In genomic region chr5:127691581-127691980, GRCm38 (mm10) we compare ENCODE assay signal across 16 mouse cellular contexts. TPM values are rescaled to one million over a fixed set of nuclear protein-coding genes. Genes with fewer than 3 reads are reported as not detected.
DNase-seq lines count a peak whose midpoint lies in the region; ATAC-seq lines count a peak whose summit lies in the region.
"Had no signal": no experiment of that assay in that cellular context is flagged by ENCODE, and none has a peak within 500 bp of the region (broad histone marks: within the 10 kb centered on the region; RNA-seq: fewer than 3 reads in every experiment).

No protein-coding gene starts in this region.

- H3K4me3 ChIP-seq in hindbrain, embryonic 10.5 days, result no peak overlapping the region
- H3K4me3 ChIP-seq in hindbrain, embryonic 11.5 days (ENCODE audit: low read depth, low read length), result no peak overlapping the region
- 0 out of 2 replicates have a peak overlapping the region, but pooled peaks have one; percentile 2 for H3K4me3 ChIP-seq in lung, embryonic 16.5 days (ENCODE audit: low read length)
- no peak overlapping the region for H3K4me3 ChIP-seq in embryonic facial prominence, embryonic 13.5 days
- no peak overlapping the region for H3K4me3 ChIP-seq in neural tube, embryonic 13.5 days
- H3K4me3 ChIP-seq in forebrain, embryonic 12.5 days (replicated peaks), result no peak overlapping the region
- H3K4me3 ChIP-seq: midbrain, embryonic 15.5 days had no signal

- WGBS in hindbrain, embryonic 10.5 days, result 59% methylated on average over 21 of the region's 21 CpGs
- 39% methylated on average over 21 of the region's 21 CpGs for WGBS in hindbrain, embryonic 11.5 days
- 27% methylated on average over 21 of the region's 21 CpGs for WGBS in lung, embryonic 16.5 days
- WGBS in embryonic facial prominence, embryonic 13.5 days, result 26% methylated on average over 21 of the region's 21 CpGs
- 12% methylated on average over 21 of the region's 21 CpGs for WGBS in neural tube, embryonic 13.5 days
- WGBS in forebrain, embryonic 12.5 days, result 73% methylated on average over 21 of the region's 21 CpGs

- H3K27me3 ChIP-seq in hindbrain, embryonic 10.5 days (ENCODE audit: insufficient read depth, poor library complexity, severe bottlenecking), result no peaks in the 10 kb centered on the region
- no peaks in the 10 kb centered on the region for H3K27me3 ChIP-seq in hindbrain, embryonic 11.5 days (ENCODE audit: control insufficient read depth, insufficient read depth, low read length)
- no peaks in the 10 kb centered on the region for H3K27me3 ChIP-seq in lung, embryonic 16.5 days (ENCODE audit: control insufficient read depth, insufficient read depth, low read depth, low read length)
- H3K27me3 ChIP-seq in embryonic facial prominence, embryonic 13.5 days, result no peaks in the 10 kb centered on the region
- no peaks in the 10 kb centered on the region for H3K27me3 ChIP-seq in neural tube, embryonic 13.5 days
- no peaks in the 10 kb centered on the region for H3K27me3 ChIP-seq in forebrain, embryonic 12.5 days
- H3K27me3 ChIP-seq: CH12.LX; midbrain, embryonic 15.5 days had no signal

- H3K36me3 ChIP-seq in hindbrain, embryonic 10.5 days, result no peaks in the 10 kb centered on the region
- no peaks in the 10 kb centered on the region for H3K36me3 ChIP-seq in hindbrain, embryonic 11.5 days (ENCODE audit: control insufficient read depth, insufficient read depth, low read length)
- H3K36me3 ChIP-seq in lung, embryonic 16.5 days (ENCODE audit: control insufficient read depth, insufficient read depth, low read length), result no peaks in the 10 kb centered on the region
- H3K36me3 ChIP-seq in embryonic facial prominence, embryonic 13.5 days, result no peaks in the 10 kb centered on the region
- no peaks in the 10 kb centered on the region for H3K36me3 ChIP-seq in neural tube, embryonic 13.5 days
- no peaks in the 10 kb centered on the region for H3K36me3 ChIP-seq in forebrain, embryonic 12.5 days (replicated peaks)
- H3K36me3 ChIP-seq: midbrain, embryonic 15.5 days had no signal

- H3K4me2 ChIP-seq in hindbrain, embryonic 11.5 days (replicated peaks; ENCODE audit: low read depth, low read length), result no peak overlapping the region
- H3K4me2 ChIP-seq in lung, embryonic 16.5 days (ENCODE audit: low read depth, low read length), result peak overlapping the region; percentile 25
- H3K4me2 ChIP-seq in embryonic facial prominence, embryonic 13.5 days, result peak overlapping the region; percentile 10; the same call in 1 of the 2 replicates
- 0 out of 2 replicates have a peak overlapping the region, but pooled peaks have one; percentile 7 for H3K4me2 ChIP-seq in neural tube, embryonic 13.5 days
- no peak overlapping the region for H3K4me2 ChIP-seq in forebrain, embryonic 12.5 days
- H3K4me2 ChIP-seq: liver, embryonic 11.5 days; midbrain, embryonic 15.5 days had no signal

- no peaks in the 10 kb centered on the region for H3K9me3 ChIP-seq in hindbrain, embryonic 10.5 days
- H3K9me3 ChIP-seq in hindbrain, embryonic 11.5 days (ENCODE audit: control insufficient read depth, low read length), result no peaks in the 10 kb centered on the region
- H3K9me3 ChIP-seq in lung, embryonic 16.5 days (ENCODE audit: control insufficient read depth, low read length), result no peaks in the 10 kb centered on the region
- no peaks in the 10 kb centered on the region for H3K9me3 ChIP-seq in embryonic facial prominence, embryonic 13.5 days
- H3K9me3 ChIP-seq in neural tube, embryonic 13.5 days, result no peaks in the 10 kb centered on the region
- no peaks in the 10 kb centered on the region for H3K9me3 ChIP-seq in forebrain, embryonic 12.5 days
- H3K9me3 ChIP-seq: midbrain, embryonic 15.5 days had no signal

- H3K4me1 ChIP-seq in hindbrain, embryonic 10.5 days (replicated peaks), result peaks cover 8% of the 10 kb centered on the region
- H3K4me1 ChIP-seq in hindbrain, embryonic 11.5 days (replicated peaks; ENCODE audit: control insufficient read depth, insufficient read depth, low read length), result 0 out of 2 replicates have a peak, but pooled peaks cover 2% of the 10 kb centered on the region
- H3K4me1 ChIP-seq in lung, embryonic 16.5 days (replicated peaks; ENCODE audit: control insufficient read depth, insufficient read depth, low read length), result 0 out of 2 replicates have a peak, but pooled peaks cover 4% of the 10 kb centered on the region
- H3K4me1 ChIP-seq in embryonic facial prominence, embryonic 13.5 days, result no peaks in the 10 kb centered on the region; the same call in 1 of the 2 replicates
- peaks cover 16% of the 10 kb centered on the region; the same call in 1 of the 2 replicates for H3K4me1 ChIP-seq in neural tube, embryonic 13.5 days (replicated peaks)
- H3K4me1 ChIP-seq in forebrain, embryonic 12.5 days, result no peaks in the 10 kb centered on the region
- H3K4me1 ChIP-seq: midbrain, embryonic 15.5 days had no signal

- intact Hi-C loops in left cerebral cortex, postnatal 25 days (cut with DNase I), result no loop called here

- DNase-seq in hindbrain, embryonic 10.5 days (ENCODE audit: low spot score), result peak; percentile 23
- DNase-seq in hindbrain, embryonic 11.5 days (ENCODE audit: low spot score), result no peak
- DNase-seq in lung, adult 18-20 months, result no peak
- DNase-seq in left cerebral cortex, postnatal 25 days (ENCODE audit: low spot score in 2 of 2), result no peak
- DNase-seq: adrenal gland, postnatal 25 days; cerebellum, postnatal 36 days; right cerebral cortex, postnatal 14 days had no signal

- no peak overlapping the region for H3K27ac ChIP-seq in hindbrain, embryonic 10.5 days
- H3K27ac ChIP-seq in hindbrain, embryonic 11.5 days (ENCODE audit: low read depth, low read length), result no peak overlapping the region
- no peak overlapping the region for H3K27ac ChIP-seq in lung, embryonic 16.5 days (ENCODE audit: low read length)
- no peak overlapping the region for H3K27ac ChIP-seq in embryonic facial prominence, embryonic 13.5 days
- H3K27ac ChIP-seq in neural tube, embryonic 13.5 days (replicated peaks), result no peak overlapping the region
- no peak overlapping the region for H3K27ac ChIP-seq in forebrain, embryonic 12.5 days
- H3K27ac ChIP-seq: midbrain, embryonic 15.5 days had no signal

- no peak overlapping the region for H3K9ac ChIP-seq in hindbrain, embryonic 11.5 days (ENCODE audit: low read depth, low read length)
- no peak overlapping the region for H3K9ac ChIP-seq in lung, embryonic 16.5 days (ENCODE audit: low read length)
- no peak overlapping the region for H3K9ac ChIP-seq in embryonic facial prominence, embryonic 13.5 days
- H3K9ac ChIP-seq in neural tube, embryonic 13.5 days, result no peak overlapping the region
- H3K9ac ChIP-seq in forebrain, embryonic 12.5 days, result no peak overlapping the region
- H3K9ac ChIP-seq: midbrain, embryonic 15.5 days had no signal

- no peak for ATAC-seq in hindbrain, embryonic 11.5 days (ENCODE audit: low FRiP score)
- no peak for ATAC-seq in lung, embryonic 16.5 days (ENCODE audit: low read depth)
- no peak for ATAC-seq in embryonic facial prominence, embryonic 13.5 days (ENCODE audit: insufficient number of reproducible peaks, insufficient read depth, low FRiP score, low TSS enrichment, low read depth)
- ATAC-seq in neural tube, embryonic 13.5 days (ENCODE audit: low read depth), result no peak
- no peak for ATAC-seq in forebrain, embryonic 12.5 days (ENCODE audit: low FRiP score)
- ATAC-seq: midbrain, embryonic 15.5 days had no signal

RNA-seq across cellular contexts. Expression of gene Slc15a4, which starts 58.9 kb away (rescaled TPM):
- 24.6 and 27.0 TPM in 2 replicates for polyA plus RNA-seq in hindbrain, embryonic 10.5 days (2016; fragmentation: Nextera tagmentation; extraction: Ambion mirVana)
- polyA plus RNA-seq in hindbrain, embryonic 11.5 days (2014; fragmentation: Nextera tagmentation; extraction: Ambion mirVana), result 22.2 and 22.9 TPM in 2 replicates
- polyA plus RNA-seq in lung, embryonic 16.5 days (2015; fragmentation: Nextera tagmentation; extraction: Ambion mirVana), result 22.8 and 23.6 TPM in 2 replicates
- polyA plus RNA-seq in embryonic facial prominence, embryonic 13.5 days (2015; fragmentation: Nextera tagmentation; extraction: Ambion mirVana), result 22.5 and 22.8 TPM in 2 replicates
- 23.9 and 26.5 TPM in 2 replicates for polyA plus RNA-seq in neural tube, embryonic 13.5 days (2015; fragmentation: Nextera tagmentation; extraction: Ambion mirVana)
- total RNA-seq in left cerebral cortex, postnatal 25 days (2021), result 10 to 100 TPM; 23.2 to 25.4 TPM
- polyA plus RNA-seq in forebrain, embryonic 12.5 days (2016; fragmentation: Nextera tagmentation; extraction: Ambion mirVana), result 25.5 and 27.5 TPM in 2 replicates

RNA-seq across cellular contexts. Expression of gene Glt1d1, which starts 59.5 kb away (rescaled TPM):
- polyA plus RNA-seq in hindbrain, embryonic 10.5 days (2016; fragmentation: Nextera tagmentation; extraction: Ambion mirVana), result 0.46 and 2.0 TPM in 2 replicates
- polyA plus RNA-seq in hindbrain, embryonic 11.5 days (2014; fragmentation: Nextera tagmentation; extraction: Ambion mirVana), result 0.61 and 0.88 TPM in 2 replicates
- 0.18 and 0.68 TPM in 2 replicates for polyA plus RNA-seq in lung, embryonic 16.5 days (2015; fragmentation: Nextera tagmentation; extraction: Ambion mirVana)
- 0.91 and 1.0 TPM in 2 replicates for polyA plus RNA-seq in embryonic facial prominence, embryonic 13.5 days (2015; fragmentation: Nextera tagmentation; extraction: Ambion mirVana)
- polyA plus RNA-seq in neural tube, embryonic 13.5 days (2015; fragmentation: Nextera tagmentation; extraction: Ambion mirVana), result 0.80 and 1.8 TPM in 2 replicates
- total RNA-seq in left cerebral cortex, postnatal 25 days (2021), result 10 to 100 TPM; 22.6 to 27.3 TPM
- 1.5 and 1.9 TPM in 2 replicates for polyA plus RNA-seq in forebrain, embryonic 12.5 days (2016; fragmentation: Nextera tagmentation; extraction: Ambion mirVana)
- total RNA-seq: gastrocnemius, postnatal 4 days had no signal
- polyA plus RNA-seq: heart, postnatal 0 days had no signal

Comparison
In these comparisons a context has a peak if more than half of its experiments do, and no peak if none do; other contexts are left out.
1. H3K4me2 ChIP-seq: peak in lung, embryonic 16.5 days (single experiment), embryonic facial prominence, embryonic 13.5 days (single experiment) and neural tube, embryonic 13.5 days (single experiment); none in hindbrain, embryonic 11.5 days (single experiment) and forebrain, embryonic 12.5 days (single experiment).